Mouse (Mus musculus) cerebellum, adult 2 months (tissue): ENCODE data around the gene Themis3. TPM values are rescaled to one million over a fixed set of nuclear protein-coding genes. Genes with fewer than 3 reads are reported as not detected.

Experiments
- DNase-seq, 2 experiments: peaks; one replicate each; pipeline ENCODE4 v3.0.0; 2021
- H3K27ac ChIP-seq: fragments of 200-500 bp; 2 replicates; pipeline ENCODE4 v1.5.1; 2012; ENCODE audit warnings: low read length, control low read depth, inconsistent platforms; ENCODE audit not compliant: insufficient read depth
- H3K27me3 ChIP-seq: fragments of 200-500 bp; 2 replicates; pipeline ENCODE4 v1.6.1; 2012; ENCODE audit warnings: inconsistent platforms, mild to moderate bottlenecking, low read length, moderate library complexity; ENCODE audit not compliant: control insufficient read depth, insufficient read depth
- H3K4me1 ChIP-seq: fragments of 200-500 bp; 2 replicates; pipeline ENCODE4 v1.6.1; 2011; ENCODE audit warnings: low read length; ENCODE audit not compliant: control insufficient read depth, insufficient read depth
- H3K4me3 ChIP-seq: fragments of 200-500 bp; replicated peaks from 2 replicates; pipeline ENCODE3; 2011; ENCODE audit warnings: mild to moderate bottlenecking, low read depth, low read length, control low read depth; ENCODE audit not compliant: insufficient read depth
- CTCF ChIP-seq: fragments of 200-500 bp; IDR thresholded peaks from 2 replicates; pipeline ENCODE4 v1.5.1; 2011; ENCODE audit warnings: low read depth, mild to moderate bottlenecking, control low read depth, low read length, moderate library complexity, borderline replicate concordance; ENCODE audit not compliant: insufficient read depth
- POLR2A ChIP-seq: fragments of 200-500 bp; IDR thresholded peaks from 2 replicates; pipeline ENCODE4 v1.6.1; 2011; ENCODE audit warnings: low read length, control low read depth, borderline replicate concordance; ENCODE audit not compliant: insufficient read depth
- WGBS: fragments of 180-500 bp; shearing (Covaris S2); methylation state at CpG from one replicate; pipeline ENCODE4 v1.1.7; 2018; 5-methylcytosine and 5-hydroxymethylcytosine counted together
- polyA plus RNA-seq: library from polyadenylated mRNA; depleted of rRNA; stranded (reverse); fragments of >200 nt; gene quantifications from 2 replicates; pipeline ENCODE4 v1.2.3, GENCODE M21; 2012

The Themis3 gene
- polyA plus RNA-seq, 1 experiment = not detected

GRCm38 (mm10) chr17:66595867-66596266 lies 1.4 kb upstream of the Themis3 start:
- Histone ChIP-seq H3K4me3 (no peak overlapping the region), H3K4me1 (no peaks in the 10 kb centered on the region), H3K27me3 (no peaks in the 10 kb centered on the region), H3K27ac (no peak overlapping the region)
- no peak for DNase-seq
- 92% methylated on average over 3 of the region's 3 CpGs for WGBS
- no peak for TF ChIP-seq POLR2A
- no peak for TF ChIP-seq CTCF

GRCm38 (mm10) chr17:66595256-66595655 lies 835 bp upstream of the Themis3 start:
- Histone ChIP-seq H3K4me1 (no peaks in the 10 kb centered on the region), H3K4me3 (no peak overlapping the region), H3K27me3 (no peaks in the 10 kb centered on the region), H3K27ac (no peak overlapping the region)
- TF ChIP-seq CTCF (no peak), POLR2A (no peak)
- no peak for DNase-seq

GRCm38 (mm10) chr17:66590353-66591075 lies 3.9 kb downstream of the Themis3 start:
- Histone ChIP-seq H3K27ac (no peak overlapping the region), H3K4me1 (no peaks in the 10 kb centered on the region; the same call in 1 of the 2 replicates), H3K4me3 (no peak overlapping the region), H3K27me3 (no peaks in the 10 kb centered on the region)
- 40% methylated on average over 9 of the region's 9 CpGs for WGBS
- no peak for DNase-seq
- TF ChIP-seq POLR2A (no peak), CTCF (no peak)

- H3K27me3 ChIP-seq = no peaks in the 10 kb centered on the region
- 10% methylated on average over 8 of the region's 8 CpGs for WGBS
- no peak for TF ChIP-seq CTCF
- TF ChIP-seq POLR2A = no peak
Observed at GRCm38 (mm10) chr17:66589864-66590263, 4.6 kb downstream of the Themis3 start.

GRCm38 (mm10) chr17:66586741-66587140 lies 7.7 kb downstream of the Themis3 start:
- no peak for TF ChIP-seq CTCF
- H3K4me3 ChIP-seq = no peak overlapping the region
- H3K27me3 ChIP-seq = no peaks in the 10 kb centered on the region
- no peak for DNase-seq
- H3K4me1 ChIP-seq = no peaks in the 10 kb centered on the region; the same call in 1 of the 2 replicates
- 67% methylated on average over 10 of the region's 10 CpGs for WGBS
- H3K27ac ChIP-seq = no peak overlapping the region

More at GRCm38 (mm10) chr17:66589864-66590263, 4.6 kb downstream of the Themis3 start:
- H3K27ac ChIP-seq = no peak overlapping the region
- H3K4me3 ChIP-seq = no peak overlapping the region
- no peak for DNase-seq
- H3K4me1 ChIP-seq = no peaks in the 10 kb centered on the region; the same call in 1 of the 2 replicates

- Histone ChIP-seq H3K4me1 (no peaks in the 10 kb centered on the region; the same call in 1 of the 2 replicates), H3K27me3 (no peaks in the 10 kb centered on the region), H3K27ac (no peak overlapping the region), H3K4me3 (no peak overlapping the region)
- no peak for TF ChIP-seq CTCF
- no peak for TF ChIP-seq POLR2A
- no peak for DNase-seq
- WGBS = 9% methylated on average over 13 of the region's 13 CpGs
Observed at GRCm38 (mm10) chr17:66586078-66586477, 8.3 kb downstream of the Themis3 start.

GRCm38 (mm10) chr17:66580990-66581389 lies 13.4 kb downstream of the Themis3 start:
- Histone ChIP-seq H3K4me1 (no peaks in the 10 kb centered on the region), H3K27me3 (no peaks in the 10 kb centered on the region), H3K27ac (no peak overlapping the region), H3K4me3 (no peak overlapping the region)
- no peak for DNase-seq
- WGBS = 69% methylated on average over 5 of the region's 5 CpGs
- TF ChIP-seq POLR2A (no peak), CTCF (no peak)

- Histone ChIP-seq H3K4me3 (no peak overlapping the region), H3K27me3 (no peaks in the 10 kb centered on the region), H3K4me1 (no peaks in the 10 kb centered on the region), H3K27ac (no peak overlapping the region)
- WGBS = 14% methylated on average over 6 of the region's 6 CpGs
- DNase-seq = peak; percentile 37 to 51
- TF ChIP-seq POLR2A = no peak
- peak; percentile 82 for TF ChIP-seq CTCF
Observed at GRCm38 (mm10) chr17:66578007-66578406, 16.4 kb downstream of the Themis3 start.
